Mouse (Mus musculus) forebrain, embryonic 11.5 days (tissue): ENCODE measurements at regions not wholly inside any gene's neighbourhood (a gene's known extent, or its start where the extent isn't known, plus 50 kb on each side); places are given as distances from the start of the nearest gene placed in this dataset.
"Not testable (repeated sequence)": the region's sequence is repeated elsewhere in the genome, so short reads cannot be mapped to it uniquely, and the experiment has no call there.

Experiments used
- ATAC-seq: fragments of 200-750 bp; cut with Nextera tagmentation; replicated peaks from 2 replicates; pipeline ENCODE4 v1.8.0; 2017; ENCODE audit warnings: moderate TSS enrichment; ENCODE audit not compliant: low FRiP score
- DNase-seq: peaks from one replicate; pipeline ENCODE4 v3.0.0-alpha.2; 2017; ENCODE audit warnings: low spot score
- H3K27ac ChIP-seq: fragments of 300-500 bp; sonication (generic); 2 replicates; pipeline ENCODE4 v1.5.1; 2014; ENCODE audit warnings: low read depth, low read length
- H3K27me3 ChIP-seq: fragments of 300-500 bp; sonication (generic); 2 replicates; pipeline ENCODE4 v1.6.1; 2014; ENCODE audit warnings: mild to moderate bottlenecking, low read length, mixed read lengths; ENCODE audit not compliant: control insufficient read depth, insufficient read depth
- H3K36me3 ChIP-seq: fragments of 300-500 bp; sonication (generic); 2 replicates; pipeline ENCODE4 v1.6.1; 2014; ENCODE audit warnings: mild to moderate bottlenecking, low read length, moderate library complexity, mixed read lengths; ENCODE audit not compliant: control insufficient read depth, insufficient read depth
- H3K4me1 ChIP-seq: fragments of 300-500 bp; sonication (generic); replicated peaks from 2 replicates; pipeline ENCODE4 v1.6.1; 2014; ENCODE audit warnings: low read length, mixed read lengths; ENCODE audit not compliant: control insufficient read depth, insufficient read depth
- H3K4me2 ChIP-seq: fragments of 300-500 bp; sonication (generic); 2 replicates; pipeline ENCODE4 v1.6.1; 2014; ENCODE audit warnings: low read depth, mild to moderate bottlenecking, low read length, moderate library complexity, mixed read lengths; ENCODE audit not compliant: severe bottlenecking
- H3K4me3 ChIP-seq: fragments of 300-500 bp; sonication (generic); 2 replicates; pipeline ENCODE4 v1.5.1; 2014; ENCODE audit warnings: low read depth, low read length
- H3K9ac ChIP-seq: fragments of 300-500 bp; sonication (generic); 2 replicates; pipeline ENCODE4 v1.6.1; 2014; ENCODE audit warnings: low read length
- H3K9me3 ChIP-seq: fragments of 300-500 bp; sonication (generic); 2 replicates; pipeline ENCODE4 v1.6.1; 2016; ENCODE audit warnings: low read length, mixed read lengths; ENCODE audit not compliant: control insufficient read depth
- WGBS: fragments of 180-500 bp; shearing (Covaris S2); extraction: QIAGEN DNeasy Blood & Tissue Kit; methylation state at CpG from one replicate; pipeline ENCODE4 v1.1.7; 2014; 5-methylcytosine and 5-hydroxymethylcytosine counted together

- no peaks in the 10 kb centered on the region for H3K36me3 ChIP-seq
These were observed 261.1 kb downstream of the Dad1 start for GRCm38 (mm10) chr14:53992712-53993286.

GRCm38 (mm10) chr14:53991390-53991789 is 262.5 kb downstream of the Dad1 start:
- Histone ChIP-seq H3K4me3 (no peak overlapping the region), H3K9ac (no peak overlapping the region), H3K36me3 (no peaks in the 10 kb centered on the region), H3K27ac (no peak overlapping the region; the same call in 1 of the 2 replicates), H3K4me1 (peaks cover 4% of the 10 kb centered on the region; the same call in 1 of the 2 replicates), H3K4me2 (no peak overlapping the region), H3K27me3 (no peaks in the 10 kb centered on the region), H3K9me3 (no peaks in the 10 kb centered on the region)
- DNase-seq (no peak), ATAC-seq (no peak)
- 53% methylated on average over 4 of the region's 4 CpGs for WGBS

More at GRCm38 (mm10) chr14:53992712-53993286, 261.1 kb downstream of the Dad1 start:
- no peak for DNase-seq
- WGBS, result 29% methylated on average over 11 of the region's 11 CpGs
- Histone ChIP-seq H3K27ac (no peak overlapping the region), H3K4me3 (no peak overlapping the region), H3K9ac (no peak overlapping the region), H3K4me1 (peaks cover 4% of the 10 kb centered on the region; the same call in 1 of the 2 replicates), H3K4me2 (0 out of 2 replicates have a peak overlapping the region, but pooled peaks have one; percentile 1), H3K9me3 (no peaks in the 10 kb centered on the region), H3K27me3 (no peaks in the 10 kb centered on the region)
- ATAC-seq, result peak; percentile 71

GRCm38 (mm10) chr14:53980771-53981170 is 273.1 kb downstream of the Dad1 start:
- Histone ChIP-seq H3K27ac (no peak overlapping the region), H3K9ac (no peak overlapping the region), H3K4me1 (no peaks in the 10 kb centered on the region), H3K36me3 (no peaks in the 10 kb centered on the region), H3K4me2 (no peak overlapping the region), H3K9me3 (no peaks in the 10 kb centered on the region), H3K4me3 (no peak overlapping the region), H3K27me3 (no peaks in the 10 kb centered on the region)
- DNase-seq, result no peak
- ATAC-seq, result no peak
- WGBS, result 73% methylated on average over 5 of the region's 5 CpGs

GRCm38 (mm10) chr14:53961426-53961825 is 292.5 kb downstream of the Dad1 start:
- WGBS, result 82% methylated on average over 8 of the region's 11 CpGs
- H3K9ac ChIP-seq, H3K27me3 ChIP-seq, H3K4me3 ChIP-seq, H3K4me1 ChIP-seq, ATAC-seq, H3K36me3 ChIP-seq, H3K9me3 ChIP-seq, H3K27ac ChIP-seq, DNase-seq, H3K4me2 ChIP-seq: not testable (repeated sequence)

GRCm38 (mm10) chr14:53960779-53961178 is 293.1 kb downstream of the Dad1 start:
- no peak overlapping the region for H3K4me3 ChIP-seq
- H3K27me3 ChIP-seq, result no peaks in the 10 kb centered on the region
- no peak overlapping the region for H3K27ac ChIP-seq
- DNase-seq (no peak), ATAC-seq (no peak)
- no peaks in the 10 kb centered on the region for H3K36me3 ChIP-seq
- whole genome bisulfite sequencing, result 86% methylated on average over 7 of the region's 7 CpGs
- no peak overlapping the region for H3K4me2 ChIP-seq
- no peaks in the 10 kb centered on the region for H3K9me3 ChIP-seq
- H3K9ac ChIP-seq, result no peak overlapping the region
- H3K4me1 ChIP-seq, result no peaks in the 10 kb centered on the region

- H3K9ac ChIP-seq, H3K4me1 ChIP-seq, H3K4me2 ChIP-seq, H3K4me3 ChIP-seq, H3K36me3 ChIP-seq, H3K27me3 ChIP-seq, DNase-seq, ATAC-seq, H3K9me3 ChIP-seq, H3K27ac ChIP-seq: not testable (repeated sequence)
- WGBS, result 96% methylated on average over 22 of the region's 29 CpGs
These were observed 318.1 kb downstream of the Dad1 start for GRCm38 (mm10) chr14:53935791-53936231.

GRCm38 (mm10) chr14:53935336-53935735 is 318.6 kb downstream of the Dad1 start:
- ATAC-seq, H3K9ac ChIP-seq, H3K9me3 ChIP-seq, H3K4me3 ChIP-seq, H3K4me1 ChIP-seq, DNase-seq, H3K4me2 ChIP-seq, H3K27ac ChIP-seq, H3K36me3 ChIP-seq, H3K27me3 ChIP-seq: not testable (repeated sequence)
- 97% methylated on average over 7 of the region's 13 CpGs for WGBS

GRCm38 (mm10) chr14:53910871-53911270 is 343.0 kb downstream of the Dad1 start:
- WGBS, result 79% methylated on average over 1 of the region's 1 CpGs
- no peaks in the 10 kb centered on the region for H3K27me3 ChIP-seq
- H3K4me2 ChIP-seq, result no peak overlapping the region
- no peaks in the 10 kb centered on the region for H3K36me3 ChIP-seq
- H3K27ac ChIP-seq, result no peak overlapping the region
- H3K9ac ChIP-seq, result no peak overlapping the region
- ATAC-seq (no peak), DNase-seq (no peak)
- H3K4me1 ChIP-seq, result no peaks in the 10 kb centered on the region
- H3K9me3 ChIP-seq, result no peaks in the 10 kb centered on the region
- no peak overlapping the region for H3K4me3 ChIP-seq

GRCm38 (mm10) chr14:53904578-53904977 is 349.3 kb downstream of the Dad1 start:
- Histone ChIP-seq H3K27ac (no peak overlapping the region), H3K9ac (no peak overlapping the region), H3K36me3 (no peaks in the 10 kb centered on the region), H3K9me3 (no peaks in the 10 kb centered on the region), H3K27me3 (no peaks in the 10 kb centered on the region), H3K4me1 (no peaks in the 10 kb centered on the region), H3K4me3 (no peak overlapping the region), H3K4me2 (no peak overlapping the region)
- DNase-seq (no peak), ATAC-seq (no peak)
- WGBS, result 71% methylated on average over 3 of the region's 3 CpGs
